Mouse (Mus musculus): ENCODE results near the gene Irf2bp1. TPM values are rescaled to one million over a fixed set of nuclear protein-coding genes. Genes with fewer than 3 reads are reported as not detected.

Gene Irf2bp1
- total RNA-seq (2021): 10 to 100 TPM; 52.7 to 56.3 TPM
- long read RNA-seq, experiment 1, transcript Irf2bp1-201 (1 exons, 2,734 nt): major isoform, 89 of 89 reads
- long read RNA-seq, experiment 1, partial matches to known transcripts: 0 of 89 reads
- long read RNA-seq, experiment 1, other reads (novel, unspliced or antisense): 0 of 89 reads
- long read RNA-seq, experiment 2, transcript Irf2bp1-201 (1 exons, 2,734 nt): major isoform, 130 of 130 reads
- long read RNA-seq, experiment 2, partial matches to known transcripts: 0 of 130 reads
- long read RNA-seq, experiment 2, other reads (novel, unspliced or antisense): 0 of 130 reads

DNA sequence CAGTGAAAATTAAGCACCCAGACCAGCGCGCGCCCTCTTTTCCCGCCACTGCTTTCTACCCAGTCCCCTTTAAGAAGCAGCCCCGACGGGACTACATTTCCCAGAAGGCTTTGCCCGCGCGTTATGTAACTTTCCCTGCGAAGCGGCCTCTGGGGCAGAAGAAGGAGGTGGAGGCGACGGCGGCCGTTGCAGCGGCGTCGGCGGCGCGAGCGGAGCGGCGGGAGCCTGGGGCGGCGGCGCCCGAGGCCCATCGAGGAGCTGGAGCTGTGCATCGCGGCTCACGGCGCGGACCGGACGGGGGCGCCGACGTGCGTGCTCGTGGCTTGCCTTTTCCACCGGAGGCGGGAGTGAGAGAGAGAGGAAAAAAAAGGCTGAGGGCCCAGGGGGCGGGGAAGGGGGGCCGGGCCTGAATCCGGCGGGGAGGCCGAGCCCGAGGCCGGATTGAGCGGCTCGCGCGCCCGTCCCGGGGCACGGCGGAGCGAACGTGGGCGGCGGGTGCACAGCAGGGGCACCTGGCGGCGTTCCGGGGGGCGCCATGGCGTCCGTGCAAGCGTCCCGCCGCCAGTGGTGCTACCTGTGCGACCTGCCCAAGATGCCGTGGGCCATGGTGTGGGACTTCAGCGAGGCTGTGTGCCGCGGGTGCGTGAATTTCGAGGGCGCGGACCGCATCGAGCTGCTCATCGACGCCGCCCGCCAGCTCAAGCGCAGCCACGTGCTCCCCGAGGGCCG lies at the start of gene Irf2bp1:
Gene Irf2bp1, plus strand, starts transcription at position 143 of the 729 bp plus-strand sequence.
- peak within 1 kb of the TSS; percentile 99 for H3K27ac ChIP-seq
- TF ChIP-seq CTCF (conservative IDR thresholded peaks at IDR 0.05): no peak
- H3K4me3 ChIP-seq: peak within 1 kb of the TSS; percentile 84
- DNase-seq (ENCODE audit: low spot score in 2 of 2): peak; percentile 94 to 95

DNA sequence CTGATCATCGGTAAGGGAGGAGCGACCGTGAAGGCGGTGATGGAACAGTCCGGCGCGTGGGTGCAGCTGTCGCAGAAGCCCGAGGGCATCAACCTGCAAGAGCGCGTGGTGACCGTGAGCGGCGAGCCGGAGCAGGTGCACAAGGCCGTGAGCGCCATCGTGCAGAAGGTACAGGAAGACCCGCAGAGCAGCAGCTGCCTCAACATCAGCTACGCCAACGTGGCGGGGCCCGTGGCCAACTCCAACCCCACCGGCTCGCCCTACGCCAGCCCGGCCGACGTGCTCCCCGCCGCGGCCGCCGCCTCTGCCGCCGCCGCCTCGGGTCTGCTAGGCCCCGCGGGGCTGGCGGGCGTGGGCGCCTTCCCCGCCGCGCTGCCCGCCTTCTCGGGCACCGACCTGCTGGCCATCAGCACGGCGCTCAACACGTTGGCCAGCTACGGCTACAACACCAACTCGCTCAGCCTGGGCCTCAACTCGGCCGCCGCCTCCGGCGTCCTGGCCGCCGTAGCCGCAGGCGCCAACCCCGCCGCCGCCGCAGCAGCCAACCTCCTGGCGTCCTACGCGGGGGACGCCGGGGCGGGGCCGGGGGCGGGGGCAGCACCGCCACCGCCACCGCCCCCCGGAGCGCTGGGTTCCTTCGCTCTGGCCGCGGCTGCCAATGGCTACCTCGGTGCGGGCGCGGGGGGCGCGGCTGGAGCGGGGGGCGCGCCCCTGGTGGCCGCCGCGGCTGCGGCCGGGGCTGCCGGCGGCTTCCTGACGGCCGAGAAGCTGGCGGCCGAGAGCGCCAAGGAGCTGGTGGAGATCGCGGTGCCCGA lies 46.1 kb upstream of the Irf2bp1 start:
- peak overlapping the region; percentile 77 for H3K27ac ChIP-seq
- H3K4me3 ChIP-seq: peak overlapping the region; percentile 50
- no peak for TF ChIP-seq CTCF (conservative IDR thresholded peaks at IDR 0.05)
- DNase-seq (ENCODE audit: low spot score in 2 of 2): peak in 1 of 2 experiments; percentile 30

DNA sequence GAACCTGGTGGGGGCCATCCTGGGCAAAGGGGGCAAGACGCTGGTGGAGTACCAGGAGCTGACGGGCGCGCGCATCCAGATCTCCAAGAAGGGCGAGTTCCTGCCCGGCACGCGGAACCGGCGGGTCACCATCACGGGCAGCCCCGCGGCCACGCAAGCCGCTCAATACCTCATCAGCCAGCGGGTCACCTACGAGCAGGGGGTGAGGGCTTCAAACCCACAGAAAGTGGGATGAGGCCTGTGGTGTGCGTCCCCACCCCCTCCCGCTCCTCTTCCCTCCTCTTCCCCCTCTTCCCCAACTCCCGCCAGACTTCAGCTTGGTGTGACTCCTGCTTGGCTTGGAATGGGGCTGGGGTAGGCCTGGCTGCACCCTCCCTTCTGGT lies 45.5 kb upstream of the Irf2bp1 start:
- H3K27ac ChIP-seq: peak overlapping the region; percentile 48; the same call in 1 of the 2 replicates
- H3K4me3 ChIP-seq: peak overlapping the region; percentile 49
- TF ChIP-seq CTCF (conservative IDR thresholded peaks at IDR 0.05): no peak
- DNase-seq (ENCODE audit: low spot score in 2 of 2): no peak

DNA sequence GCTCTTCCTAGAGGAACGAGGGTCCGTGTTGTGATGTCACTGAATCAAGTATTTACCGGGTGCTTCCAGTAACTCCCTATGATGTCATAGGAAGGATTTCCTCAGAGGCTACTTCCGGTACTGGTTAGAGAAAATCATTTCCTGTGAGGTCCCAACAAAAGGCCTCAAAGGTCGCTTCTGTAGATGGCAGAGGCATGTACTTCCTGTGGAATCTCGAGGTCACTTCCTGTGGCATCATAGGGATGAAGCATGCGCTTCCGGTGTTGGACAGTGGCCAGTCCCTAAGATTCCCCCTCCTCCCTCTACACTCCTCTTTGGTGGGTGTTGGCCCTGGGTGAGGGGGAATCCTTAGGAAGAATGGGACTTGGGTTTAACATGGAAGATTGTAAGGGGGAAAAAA lies 44.4 kb upstream of the Irf2bp1 start:
- no peak for TF ChIP-seq CTCF (conservative IDR thresholded peaks at IDR 0.05)
- DNase-seq (ENCODE audit: low spot score in 2 of 2): no peak
- H3K27ac ChIP-seq: no peak overlapping the region
- no peak overlapping the region for H3K4me3 ChIP-seq

DNA sequence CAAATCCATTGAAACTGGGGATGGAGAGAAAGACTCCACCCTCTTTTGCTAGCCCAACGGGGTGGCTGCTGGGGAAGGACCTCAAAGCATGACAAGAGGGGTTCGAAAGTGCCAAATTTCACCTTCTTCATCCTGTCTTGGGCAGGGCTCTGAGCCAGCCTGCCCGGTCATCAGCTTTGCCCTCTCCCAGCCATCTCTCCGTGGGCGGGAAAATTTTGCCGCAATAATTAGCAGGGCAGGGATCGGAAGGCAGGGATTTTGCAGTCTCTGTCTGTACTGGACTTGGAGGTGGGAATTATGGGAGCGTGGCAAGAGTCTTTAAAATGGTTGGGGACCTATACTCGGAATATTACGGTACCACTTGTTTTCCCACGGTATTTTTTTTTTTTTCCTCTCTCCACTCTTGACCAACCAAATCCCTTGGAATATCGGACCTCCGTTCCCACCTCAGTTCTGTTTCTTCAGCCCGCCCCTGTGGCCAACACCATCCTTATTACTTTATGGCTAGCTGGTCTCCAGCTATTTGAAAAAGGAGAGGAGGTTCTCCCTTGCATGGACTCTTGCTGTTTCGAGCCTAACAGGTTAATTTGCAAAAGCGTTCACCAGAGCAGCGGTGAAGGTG lies 41.6 kb upstream of the Irf2bp1 start:
- TF ChIP-seq CTCF (conservative IDR thresholded peaks at IDR 0.05): no peak
- no peak overlapping the region for H3K27ac ChIP-seq
- DNase-seq (ENCODE audit: low spot score in 2 of 2): no peak
- H3K4me3 ChIP-seq: no peak overlapping the region; the same call in 1 of the 2 replicates

DNA sequence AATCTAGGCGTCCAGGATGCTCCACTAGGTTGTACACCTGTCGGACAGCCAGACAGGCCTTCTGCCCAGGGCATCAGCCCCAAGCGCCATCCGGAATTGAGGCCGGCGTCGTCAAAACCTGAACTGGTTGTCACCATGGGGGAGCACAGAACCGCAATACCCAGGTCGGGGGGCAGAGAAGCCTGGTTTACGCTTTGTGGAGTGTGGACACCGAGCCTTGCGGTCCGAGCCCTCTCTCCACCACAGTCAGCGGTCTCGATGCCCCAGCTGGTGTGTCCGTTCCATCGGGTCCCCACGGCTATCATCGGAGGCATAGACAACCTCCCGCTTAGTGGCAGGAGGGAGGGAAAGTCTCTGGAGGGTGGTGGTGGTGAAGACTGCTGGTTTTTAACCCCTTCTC lies 41.0 kb upstream of the Irf2bp1 start:
- no peak for TF ChIP-seq CTCF (conservative IDR thresholded peaks at IDR 0.05)
- Histone ChIP-seq H3K27ac (no peak overlapping the region), H3K4me3 (no peak overlapping the region; the same call in 1 of the 2 replicates)
- no peak for DNase-seq (ENCODE audit: low spot score in 2 of 2)

DNA sequence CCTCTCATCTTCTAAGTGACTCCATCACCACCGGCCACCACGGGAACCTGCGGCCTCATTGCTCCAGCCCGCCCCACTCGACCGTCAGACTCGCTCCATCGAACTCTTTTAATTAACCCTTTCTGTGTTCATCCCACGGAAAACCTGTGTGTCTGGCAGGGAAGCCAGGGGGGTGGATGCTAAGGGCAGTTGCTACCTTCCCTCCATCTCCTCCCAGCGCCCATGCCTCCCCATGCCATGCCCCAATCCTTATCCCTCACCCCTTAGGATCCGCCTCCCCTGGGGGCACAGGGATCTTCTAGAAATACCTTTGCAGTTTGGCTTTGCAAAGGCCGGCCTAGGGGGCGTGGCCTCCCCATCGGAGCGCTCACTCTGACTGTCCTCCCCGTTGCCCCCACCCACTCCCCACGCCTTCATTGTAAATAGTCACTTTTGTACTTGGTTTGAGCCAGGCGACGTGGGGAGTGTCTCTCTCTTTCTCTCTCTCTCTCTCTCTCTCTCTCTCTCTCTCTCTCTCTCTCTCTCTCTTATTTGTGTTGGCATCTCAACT lies 40.5 kb upstream of the Irf2bp1 start:
- no peak overlapping the region for H3K27ac ChIP-seq
- DNase-seq (ENCODE audit: low spot score in 2 of 2): no peak
- H3K4me3 ChIP-seq: no peak overlapping the region
- no peak for TF ChIP-seq CTCF (conservative IDR thresholded peaks at IDR 0.05)

DNA sequence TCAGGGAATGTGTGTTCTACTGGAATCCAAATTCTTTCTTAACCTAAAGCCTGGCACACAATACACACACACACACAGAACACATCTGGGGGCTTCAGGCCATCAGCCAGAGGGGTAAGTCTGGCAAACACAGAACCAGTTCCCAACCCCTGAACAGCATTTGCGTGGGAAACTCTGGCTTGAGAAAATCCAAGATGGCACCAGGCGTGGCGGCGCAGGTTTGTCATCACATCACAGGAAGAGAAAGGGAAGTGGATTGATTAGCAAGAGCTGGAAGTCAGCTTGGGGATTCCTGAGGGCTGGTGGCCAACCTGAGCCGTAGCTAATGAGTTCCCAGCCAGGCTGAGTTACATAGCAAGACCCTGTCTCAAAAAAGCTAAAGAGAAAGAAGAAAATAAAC lies 38.5 kb upstream of the Irf2bp1 start:
- no peak for DNase-seq (ENCODE audit: low spot score in 2 of 2)
- H3K27ac ChIP-seq: 0 out of 2 replicates have a peak overlapping the region, but pooled peaks have one; percentile 8
- H3K4me3 ChIP-seq: no peak overlapping the region
- no peak for TF ChIP-seq CTCF (conservative IDR thresholded peaks at IDR 0.05)

DNA sequence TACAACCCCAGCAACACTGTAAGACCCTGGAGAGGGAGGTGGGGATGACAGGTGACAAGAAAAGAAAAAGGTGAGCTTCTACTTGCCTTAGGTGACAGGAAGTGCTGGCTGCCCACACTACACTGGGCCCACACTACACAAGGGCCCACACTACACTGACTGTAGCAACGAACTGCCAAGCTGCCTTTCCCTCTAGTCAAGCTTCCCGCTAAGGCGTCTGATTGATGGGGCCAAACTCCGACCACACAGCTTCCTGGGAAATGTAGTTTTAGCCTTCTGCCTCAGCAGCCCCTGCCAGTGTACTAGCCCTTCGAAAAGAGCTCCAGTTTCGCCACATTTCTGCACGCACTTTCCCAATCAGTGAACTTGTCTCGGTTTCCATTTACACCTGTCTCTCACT lies 36.2 kb upstream of the Irf2bp1 start:
- Histone ChIP-seq H3K4me3 (no peak overlapping the region), H3K27ac (no peak overlapping the region)
- DNase-seq (ENCODE audit: low spot score in 2 of 2): no peak
- no peak for TF ChIP-seq CTCF (conservative IDR thresholded peaks at IDR 0.05)

DNA sequence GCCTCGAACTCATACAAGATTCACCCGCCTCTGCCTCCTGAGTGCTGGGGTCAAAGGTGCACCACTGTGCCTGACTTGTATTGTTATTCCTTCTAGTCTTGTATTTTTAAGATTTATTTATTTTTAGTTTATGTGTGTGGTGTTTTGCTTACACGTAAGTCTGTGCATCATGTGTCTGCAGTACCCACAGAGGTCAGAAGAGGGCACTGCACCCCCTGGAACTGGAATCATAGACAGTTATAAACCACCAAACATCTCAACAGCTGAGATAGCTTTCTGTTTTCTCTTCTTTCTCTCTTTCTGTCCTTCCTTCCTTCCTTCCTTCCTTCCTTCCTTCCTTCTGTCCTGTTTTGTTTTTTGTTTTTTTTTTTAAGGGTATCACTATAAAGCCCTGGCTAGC lies 32.9 kb upstream of the Irf2bp1 start:
- Histone ChIP-seq H3K4me3 (no peak overlapping the region), H3K27ac (no peak overlapping the region)
- DNase-seq (ENCODE audit: low spot score in 2 of 2): no peak
- TF ChIP-seq CTCF (conservative IDR thresholded peaks at IDR 0.05): peak; percentile 53

DNA sequence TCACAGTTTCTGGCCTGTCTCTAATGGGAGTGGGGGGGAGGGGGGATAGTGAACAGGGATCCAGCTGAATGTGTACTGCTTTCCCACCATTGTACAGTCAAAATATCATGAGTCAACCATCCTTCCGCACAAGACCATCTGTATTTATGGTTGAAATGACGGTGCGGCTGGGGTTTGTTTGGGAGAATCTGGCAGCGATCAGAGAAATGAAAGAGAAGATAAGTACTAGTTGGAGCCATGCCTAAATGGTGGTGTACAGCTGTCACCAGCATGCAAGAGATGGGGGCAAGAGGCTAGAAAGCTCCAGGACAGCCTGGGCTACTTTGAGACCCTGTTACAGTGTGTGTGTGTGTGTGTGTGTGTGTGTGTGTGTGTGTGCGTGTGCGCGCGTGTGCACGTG lies 25.5 kb upstream of the Irf2bp1 start:
- no peak overlapping the region for H3K27ac ChIP-seq

DNA sequence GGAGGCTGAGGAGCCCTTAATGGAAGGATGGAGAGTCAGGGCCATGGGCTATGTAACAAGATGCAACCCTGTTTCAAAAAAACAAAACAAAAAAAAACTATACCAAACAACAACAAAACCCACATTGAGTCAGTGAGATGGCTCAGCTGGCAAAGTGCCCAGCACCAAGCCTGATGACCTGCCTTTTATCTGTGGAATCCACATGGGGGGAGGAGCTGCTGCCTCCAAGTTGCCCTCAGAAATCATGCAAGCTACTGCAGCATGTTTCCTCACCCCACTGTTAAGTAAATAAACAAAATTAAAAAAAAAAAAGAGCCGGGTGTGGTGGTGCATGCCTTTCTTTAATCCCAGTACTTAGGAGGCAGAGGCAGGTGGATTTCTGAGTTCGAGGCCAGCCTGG lies 17.3 kb upstream of the Irf2bp1 start:
- no peak overlapping the region for H3K27ac ChIP-seq
- H3K4me3 ChIP-seq: no peak overlapping the region
- no peak for TF ChIP-seq CTCF (conservative IDR thresholded peaks at IDR 0.05)
- no peak for DNase-seq (ENCODE audit: low spot score in 2 of 2)

More for the DNA sequence above, 25.5 kb upstream of the Irf2bp1 start:
- DNase-seq (ENCODE audit: low spot score in 2 of 2): peak; percentile 63 to 86
- no peak overlapping the region for H3K4me3 ChIP-seq
- TF ChIP-seq CTCF (conservative IDR thresholded peaks at IDR 0.05): no peak
